In genomic region chr10:62669245-62669644, GRCm38 (mm10) we compare ENCODE assay signal across 24 mouse cellular contexts. TPM values are rescaled to one million over a fixed set of nuclear protein-coding genes. Genes with fewer than 3 reads are reported as not detected.
DNase-seq lines count a peak whose midpoint lies in the region; ATAC-seq and TF ChIP-seq lines count a peak whose summit lies in the region.
"Had no signal": no experiment of that assay in that cellular context is flagged by ENCODE, and none has a peak within 500 bp of the region (broad histone marks: within the 10 kb centered on the region; RNA-seq: fewer than 3 reads in every experiment).

No protein-coding gene starts in this region.

- ATAC-seq in kidney, embryonic 15.5 days (replicated peaks; ENCODE audit: low FRiP score), result peak; percentile 54; the same call in 1 of the 2 replicates
- ATAC-seq in intestine, postnatal 0 days, result no peak
- no peak for ATAC-seq in megakaryocyte-erythroid progenitor cell, adult 5-6 weeks (replicated peaks; ENCODE audit: low FRiP score, low TSS enrichment, poor library complexity, severe bottlenecking)
- ATAC-seq: forebrain, embryonic 13.5 days; forebrain, embryonic 16.5 days; Patski had no signal

- no peak for DNase-seq in kidney, postnatal 25 days
- peak; percentile 30 for DNase-seq in kidney, postnatal 10 days
- no peak for DNase-seq in kidney, adult 9 months
- DNase-seq in lung, postnatal 36 days, result peak; percentile 1
- DNase-seq in lung, postnatal 4 days, result no peak
- DNase-seq: adrenal gland, postnatal 10 days; adrenal gland, postnatal 36 days; cerebellum, adult 18-20 months; cerebellum, adult 9-10 months; cerebellum, postnatal 14 days; gastrocnemius, postnatal 10 days; gastrocnemius, postnatal 36 days; heart, adult 2 months; heart, postnatal 14 days; heart, postnatal 4 days had no signal

- no peak for TF ChIP-seq CTCF in intestine, postnatal 0 days (IDR thresholded peaks at IDR 0.05; ENCODE audit: low read depth)

- H3K9ac ChIP-seq in kidney, embryonic 15.5 days, result no peak overlapping the region
- no peak overlapping the region for H3K9ac ChIP-seq in intestine, postnatal 0 days (ENCODE audit: low read depth, low read length)
- H3K9ac ChIP-seq: forebrain, embryonic 13.5 days; heart, embryonic 13.5 days had no signal

- no peak overlapping the region for H3K27ac ChIP-seq in kidney, embryonic 15.5 days
- no peak overlapping the region for H3K27ac ChIP-seq in intestine, postnatal 0 days (ENCODE audit: low read depth, low read length)
- H3K27ac ChIP-seq: forebrain, embryonic 10.5 days; forebrain, embryonic 13.5 days; heart, adult 2 months; heart, embryonic 10.5 days; heart, embryonic 13.5 days had no signal

- H3K4me1 ChIP-seq in kidney, embryonic 15.5 days, result no peaks in the 10 kb centered on the region
- no peaks in the 10 kb centered on the region for H3K4me1 ChIP-seq in intestine, postnatal 0 days (replicated peaks; ENCODE audit: control insufficient read depth, insufficient read depth, low read length)
- H3K4me1 ChIP-seq: forebrain, embryonic 13.5 days had no signal

- H3K4me3 ChIP-seq in kidney, embryonic 15.5 days (replicated peaks), result no peak overlapping the region
- no peak overlapping the region for H3K4me3 ChIP-seq in intestine, postnatal 0 days (ENCODE audit: low read depth, low read length)
- H3K4me3 ChIP-seq: forebrain, embryonic 10.5 days; forebrain, embryonic 13.5 days; heart, adult 2 months; heart, embryonic 10.5 days; heart, embryonic 13.5 days had no signal

- H3K4me2 ChIP-seq in kidney, embryonic 15.5 days, result no peak overlapping the region
- H3K4me2 ChIP-seq in intestine, postnatal 0 days (replicated peaks; ENCODE audit: low read depth), result 0 out of 2 replicates have a peak overlapping the region, but pooled peaks have one; percentile 13
- H3K4me2 ChIP-seq: forebrain, embryonic 13.5 days; heart, embryonic 13.5 days had no signal

- H3K27me3 ChIP-seq in kidney, embryonic 15.5 days, result no peaks in the 10 kb centered on the region
- H3K27me3 ChIP-seq in intestine, postnatal 0 days (replicated peaks; ENCODE audit: control insufficient read depth, insufficient read depth, low read length), result no peaks in the 10 kb centered on the region
- H3K27me3 ChIP-seq: forebrain, embryonic 13.5 days; heart, embryonic 13.5 days had no signal

- no peaks in the 10 kb centered on the region for H3K9me3 ChIP-seq in kidney, embryonic 15.5 days (replicated peaks)
- no peaks in the 10 kb centered on the region for H3K9me3 ChIP-seq in intestine, postnatal 0 days (ENCODE audit: control insufficient read depth)
- H3K9me3 ChIP-seq: forebrain, embryonic 10.5 days; forebrain, embryonic 13.5 days; heart, embryonic 10.5 days; heart, embryonic 13.5 days had no signal

- 70% methylated on average over 14 of the region's 14 CpGs for WGBS in kidney, embryonic 15.5 days
- WGBS in intestine, postnatal 0 days, result 43% methylated on average over 14 of the region's 14 CpGs

- H3K36me3 ChIP-seq in kidney, embryonic 15.5 days, result no peaks in the 10 kb centered on the region
- no peaks in the 10 kb centered on the region for H3K36me3 ChIP-seq in intestine, postnatal 0 days (ENCODE audit: control insufficient read depth, insufficient read depth)
- H3K36me3 ChIP-seq: forebrain, embryonic 10.5 days; heart, embryonic 10.5 days; heart, embryonic 13.5 days had no signal

RNA-seq across cellular contexts. Expression of gene Ddx50, which starts 18.2 kb away (rescaled TPM):
- polyA plus RNA-seq in kidney, embryonic 15.5 days (2015; fragmentation: Nextera tagmentation; extraction: Ambion mirVana), result 122 and 126 TPM in 2 replicates
- polyA plus RNA-seq in intestine, postnatal 0 days (2015; fragmentation: Nextera tagmentation; extraction: Ambion mirVana), result 69.6 and 74.4 TPM in 2 replicates
- 95.7 and 110 TPM in 2 replicates for total RNA-seq in megakaryocyte-erythroid progenitor cell, adult 5-6 weeks (2014; fragmentation: Nextera tagmentation)
- 92.5 and 102 TPM in 2 replicates for total RNA-seq in megakaryocyte-erythroid progenitor cell, adult 5-6 weeks (2017)

RNA-seq across cellular contexts. Expression of gene Stox1, which starts 56.7 kb away (rescaled TPM):
- 2.0 and 2.4 TPM in 2 replicates for polyA plus RNA-seq in kidney, embryonic 15.5 days (2015; fragmentation: Nextera tagmentation; extraction: Ambion mirVana)
- 0.44 and 0.97 TPM in 2 replicates for polyA plus RNA-seq in intestine, postnatal 0 days (2015; fragmentation: Nextera tagmentation; extraction: Ambion mirVana)
- not detected in 2 replicates for total RNA-seq in megakaryocyte-erythroid progenitor cell, adult 5-6 weeks (2014; fragmentation: Nextera tagmentation)
- not detected in 2 replicates for total RNA-seq in megakaryocyte-erythroid progenitor cell, adult 5-6 weeks (2017)

Comparison
In these comparisons a context has a peak if more than half of its experiments do, and no peak if none do; other contexts are left out.
1. DNase-seq: peak in kidney, postnatal 10 days (single experiment) and lung, postnatal 36 days (single experiment); none in kidney, postnatal 25 days (0 of 2), kidney, adult 9 months (single experiment) and lung, postnatal 4 days (0 of 2).